7 mouse cellular contexts compared by ENCODE assay signal in genomic region chr12:38843801-38844295, GRCm38 (mm10).
DNase-seq lines count a peak whose midpoint lies in the region; ATAC-seq and TF ChIP-seq lines count a peak whose summit lies in the region.

No protein-coding gene starts in this region.

- no peaks in the 10 kb centered on the region for H3K9me3 ChIP-seq in intestine, embryonic 16.5 days (ENCODE audit: control insufficient read depth, low read length)

- H3K4me2 ChIP-seq in intestine, embryonic 16.5 days (ENCODE audit: low read depth, low read length): no peak overlapping the region

- no peaks in the 10 kb centered on the region for H3K36me3 ChIP-seq in intestine, embryonic 16.5 days (ENCODE audit: control insufficient read depth, insufficient read depth, low read length)

- H3K4me1 ChIP-seq in intestine, embryonic 16.5 days (ENCODE audit: control insufficient read depth, insufficient read depth, low read length): no peaks in the 10 kb centered on the region

- peak; percentile 72 for DNase-seq in brain, embryonic 14.5 days (ENCODE audit: low read depth)
- DNase-seq in fibroblast of lung, adult 2 months (ENCODE audit: low read depth): peak; percentile 16
- peak; percentile 46 for DNase-seq in neural tube, embryonic 10.5 days (ENCODE audit: extremely low spot score, low spot score)
- no peak for DNase-seq in testis, postnatal 14 days (ENCODE audit: low spot score)
- DNase-seq in adrenal gland, adult 8-10 months: no peak
- no peak for DNase-seq in frontal cortex, adult 2 months (ENCODE audit: extremely low spot score in 1 of 2, low spot score in 1 of 2)

- no peaks in the 10 kb centered on the region for H3K27me3 ChIP-seq in intestine, embryonic 16.5 days (replicated peaks; ENCODE audit: control insufficient read depth, insufficient read depth, low read length)

- TF ChIP-seq POLR2A in brain, embryonic 14.5 days (IDR thresholded peaks at IDR 0.05; ENCODE audit: borderline replicate concordance, extremely low read depth, insufficient read depth, insufficient read length, poor library complexity, severe bottlenecking): no peak

- no peak overlapping the region for H3K27ac ChIP-seq in intestine, embryonic 16.5 days (ENCODE audit: low read length)

- H3K9ac ChIP-seq in intestine, embryonic 16.5 days (ENCODE audit: low read depth, low read length): no peak overlapping the region

- no peak for TF ChIP-seq CTCF in brain, embryonic 14.5 days (IDR thresholded peaks at IDR 0.05; ENCODE audit: borderline replicate concordance, extremely low read depth, insufficient read depth, insufficient read length)

- peak; percentile 91 for ATAC-seq in intestine, embryonic 16.5 days

- no peak overlapping the region for H3K4me3 ChIP-seq in intestine, embryonic 16.5 days (ENCODE audit: low read length)

- WGBS in intestine, embryonic 16.5 days: 24% methylated on average over 1 of the region's 1 CpGs

Comparison
In these comparisons a context has a peak if more than half of its experiments do, and no peak if none do; other contexts are left out.
1. DNase-seq: peak in brain, embryonic 14.5 days (single experiment), fibroblast of lung, adult 2 months (single experiment) and neural tube, embryonic 10.5 days (single experiment); none in testis, postnatal 14 days (single experiment), adrenal gland, adult 8-10 months (single experiment) and frontal cortex, adult 2 months (0 of 2).